In genomic region chr4:127354506-127355485, GRCm38 (mm10) we compare ENCODE assay signal across 14 mouse cellular contexts. TPM values are rescaled to one million over a fixed set of nuclear protein-coding genes. Genes with fewer than 3 reads are reported as not detected.
A peak's percentile ranks its signal among the peaks of the same experiment; 100 is the strongest.
DNase-seq lines count a peak whose midpoint lies in the region; ATAC-seq and TF ChIP-seq lines count a peak whose summit lies in the region.
"Had no signal": no experiment of that assay in that cellular context is flagged by ENCODE, and none has a peak within 500 bp of the region (broad histone marks: within the 10 kb centered on the region; RNA-seq: fewer than 3 reads in every experiment).

No protein-coding gene starts in this region.

- no peaks in the 10 kb centered on the region for H3K36me3 ChIP-seq in intestine, embryonic 15.5 days
- H3K36me3 ChIP-seq in intestine, postnatal 0 days (ENCODE audit: control insufficient read depth, insufficient read depth) = no peaks in the 10 kb centered on the region
- no peaks in the 10 kb centered on the region for H3K36me3 ChIP-seq in hindbrain, embryonic 12.5 days
- H3K36me3 ChIP-seq: forebrain, embryonic 10.5 days had no signal

- H3K4me2 ChIP-seq in intestine, embryonic 15.5 days (replicated peaks) = no peak overlapping the region
- H3K4me2 ChIP-seq in intestine, postnatal 0 days (replicated peaks; ENCODE audit: low read depth) = no peak overlapping the region
- no peak overlapping the region for H3K4me2 ChIP-seq in hindbrain, embryonic 12.5 days (replicated peaks)

- H3K27ac ChIP-seq in intestine, embryonic 15.5 days = no peak overlapping the region
- no peak overlapping the region for H3K27ac ChIP-seq in intestine, postnatal 0 days (ENCODE audit: low read depth, low read length)
- H3K27ac ChIP-seq in hindbrain, embryonic 12.5 days = no peak overlapping the region
- H3K27ac ChIP-seq: heart, adult 2 months; liver, embryonic 14.5 days had no signal

- 0 out of 2 replicates have a peak, but pooled peaks have one; percentile 23 for ATAC-seq in intestine, embryonic 15.5 days
- ATAC-seq in intestine, postnatal 0 days = no peak
- ATAC-seq in hindbrain, embryonic 12.5 days (ENCODE audit: low FRiP score) = no peak

- no peak overlapping the region for H3K9ac ChIP-seq in intestine, embryonic 15.5 days
- H3K9ac ChIP-seq in intestine, postnatal 0 days (ENCODE audit: low read depth, low read length) = no peak overlapping the region
- H3K9ac ChIP-seq in hindbrain, embryonic 12.5 days = no peak overlapping the region
- H3K9ac ChIP-seq: liver, embryonic 14.5 days had no signal

- no peak for TF ChIP-seq CTCF in intestine, postnatal 0 days (IDR thresholded peaks at IDR 0.05; ENCODE audit: low read depth)

- peak; percentile 96 for DNase-seq in 3T3-L1 (ENCODE audit: low read depth, low spot score)
- DNase-seq in adrenal gland, postnatal 10 days = peak; percentile 64
- DNase-seq in kidney, adult 8-10 months = peak; percentile 4 to 9
- DNase-seq in gastrocnemius, postnatal 10 days = no peak
- DNase-seq in frontal cortex, postnatal 36 days (ENCODE audit: low spot score in 2 of 2) = no peak
- DNase-seq: layer of hippocampus, postnatal 36 days had no signal

- no peaks in the 10 kb centered on the region for H3K9me3 ChIP-seq in intestine, embryonic 15.5 days
- no peaks in the 10 kb centered on the region for H3K9me3 ChIP-seq in intestine, postnatal 0 days (ENCODE audit: control insufficient read depth)
- no peaks in the 10 kb centered on the region for H3K9me3 ChIP-seq in hindbrain, embryonic 12.5 days (replicated peaks)
- H3K9me3 ChIP-seq: forebrain, embryonic 10.5 days had no signal

- peaks cover 10% of the 10 kb centered on the region for H3K4me1 ChIP-seq in intestine, embryonic 15.5 days (replicated peaks)
- no peaks in the 10 kb centered on the region for H3K4me1 ChIP-seq in intestine, postnatal 0 days (replicated peaks; ENCODE audit: control insufficient read depth, insufficient read depth, low read length)
- peaks cover 17% of the 10 kb centered on the region for H3K4me1 ChIP-seq in hindbrain, embryonic 12.5 days

- WGBS in intestine, embryonic 15.5 days = 38% methylated on average over 15 of the region's 15 CpGs
- WGBS in intestine, postnatal 0 days = 41% methylated on average over 15 of the region's 15 CpGs
- 76% methylated on average over 15 of the region's 15 CpGs for WGBS in hindbrain, embryonic 12.5 days

- no peaks in the 10 kb centered on the region for H3K27me3 ChIP-seq in intestine, embryonic 15.5 days (replicated peaks)
- no peaks in the 10 kb centered on the region for H3K27me3 ChIP-seq in intestine, postnatal 0 days (replicated peaks; ENCODE audit: control insufficient read depth, insufficient read depth, low read length)
- H3K27me3 ChIP-seq in hindbrain, embryonic 12.5 days = peaks cover 7% of the 10 kb centered on the region

- H3K4me3 ChIP-seq in intestine, embryonic 15.5 days (replicated peaks) = no peak overlapping the region
- H3K4me3 ChIP-seq in intestine, postnatal 0 days (ENCODE audit: low read depth, low read length) = no peak overlapping the region
- no peak overlapping the region for H3K4me3 ChIP-seq in hindbrain, embryonic 12.5 days
- H3K4me3 ChIP-seq: forebrain, embryonic 10.5 days; heart, adult 2 months had no signal

RNA-seq across cellular contexts. Expression of gene Gjb4, which starts 0.9 kb away (rescaled TPM):
- polyA plus RNA-seq in intestine, embryonic 15.5 days (2015; fragmentation: Nextera tagmentation; extraction: Ambion mirVana) = 0.16 TPM in 1 of 2 replicates, not detected in the other
- polyA plus RNA-seq in intestine, postnatal 0 days (2015; fragmentation: Nextera tagmentation; extraction: Ambion mirVana) = 0.13 and 0.26 TPM in 2 replicates
- total RNA-seq in adrenal gland, postnatal 10 days (2021) = not detected
- not detected for total RNA-seq in gastrocnemius, postnatal 10 days (2021)
- polyA plus RNA-seq in hindbrain, embryonic 12.5 days (2016; fragmentation: Nextera tagmentation; extraction: Ambion mirVana) = 0.19 and 0.36 TPM in 2 replicates
- total RNA-seq: common myeloid progenitor, adult 5-6 weeks; heart, adult 2 months; midbrain, postnatal 0 days had no signal
- polyA plus RNA-seq: forebrain, embryonic 10.5 days; liver, embryonic 14.5 days; midbrain, postnatal 0 days had no signal

RNA-seq across cellular contexts. Expression of gene Gjb5, which starts 3.2 kb away (rescaled TPM):
- polyA plus RNA-seq in intestine, embryonic 15.5 days (2015; fragmentation: Nextera tagmentation; extraction: Ambion mirVana) = 0.68 and 0.89 TPM in 2 replicates
- polyA plus RNA-seq in intestine, postnatal 0 days (2015; fragmentation: Nextera tagmentation; extraction: Ambion mirVana) = 1.3 and 1.6 TPM in 2 replicates
- under 1 TPM; 0.75 to 0.82 TPM for total RNA-seq in adrenal gland, postnatal 10 days (2021)
- total RNA-seq in gastrocnemius, postnatal 10 days (2021) = under 1 TPM; 0.26 to 0.38 TPM
- 0.30 and 0.44 TPM in 2 replicates for polyA plus RNA-seq in hindbrain, embryonic 12.5 days (2016; fragmentation: Nextera tagmentation; extraction: Ambion mirVana)
- total RNA-seq: common myeloid progenitor, adult 5-6 weeks; layer of hippocampus, postnatal 36 days had no signal

RNA-seq across cellular contexts. Expression of gene Gjb3, which starts 24.2 kb away (rescaled TPM):
- 4.1 and 4.2 TPM in 2 replicates for polyA plus RNA-seq in intestine, embryonic 15.5 days (2015; fragmentation: Nextera tagmentation; extraction: Ambion mirVana)
- 0.68 and 1.3 TPM in 2 replicates for polyA plus RNA-seq in intestine, postnatal 0 days (2015; fragmentation: Nextera tagmentation; extraction: Ambion mirVana)
- total RNA-seq in adrenal gland, postnatal 10 days (2021) = under 1 TPM; 0.27 to 0.42 TPM
- not detected for total RNA-seq in gastrocnemius, postnatal 10 days (2021)
- 0.33 and 0.46 TPM in 2 replicates for polyA plus RNA-seq in hindbrain, embryonic 12.5 days (2016; fragmentation: Nextera tagmentation; extraction: Ambion mirVana)
- total RNA-seq: heart, adult 2 months had no signal

RNA-seq across cellular contexts. Expression of gene Gja4, which starts 41.0 kb away (rescaled TPM):
- polyA plus RNA-seq in intestine, embryonic 15.5 days (2015; fragmentation: Nextera tagmentation; extraction: Ambion mirVana) = 20.0 and 21.0 TPM in 2 replicates
- polyA plus RNA-seq in intestine, postnatal 0 days (2015; fragmentation: Nextera tagmentation; extraction: Ambion mirVana) = 11.4 and 13.8 TPM in 2 replicates
- 10 to 100 TPM; 13.3 to 15.4 TPM for total RNA-seq in adrenal gland, postnatal 10 days (2021)
- 10 to 100 TPM; 12.7 to 16.1 TPM for total RNA-seq in gastrocnemius, postnatal 10 days (2021)
- 13.9 and 15.2 TPM in 2 replicates for polyA plus RNA-seq in hindbrain, embryonic 12.5 days (2016; fragmentation: Nextera tagmentation; extraction: Ambion mirVana)
- total RNA-seq: common myeloid progenitor, adult 5-6 weeks had no signal

Comparison
In these comparisons a context has a peak if more than half of its experiments do, and no peak if none do; other contexts are left out.
1. DNase-seq: peak in 3T3-L1 (single experiment), adrenal gland, postnatal 10 days (single experiment) and kidney, adult 8-10 months (2 of 2); none in gastrocnemius, postnatal 10 days (single experiment) and frontal cortex, postnatal 36 days (0 of 2).